10 mouse cellular contexts compared by ENCODE assay signal in the genomic region with DNA sequence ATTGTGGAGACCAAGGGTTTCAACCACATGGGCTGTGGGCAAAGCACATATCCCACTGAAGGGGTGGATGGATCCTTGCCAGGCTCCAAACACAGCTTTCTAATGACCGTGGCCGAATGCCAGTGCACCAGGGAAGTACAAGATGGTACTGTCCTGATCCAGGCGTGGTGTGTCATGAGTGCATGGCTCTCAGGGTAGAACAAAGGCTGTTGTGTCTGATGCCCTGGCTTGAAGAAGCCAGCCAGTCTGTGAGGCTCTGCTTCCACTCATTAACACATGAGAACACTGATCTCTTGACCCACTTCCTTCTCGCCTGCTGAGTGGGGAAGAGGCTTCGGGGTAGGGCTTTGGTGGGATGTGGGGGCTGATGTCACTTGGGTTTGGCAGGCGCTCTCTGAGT.
DNase-seq lines count a peak whose midpoint lies in the region; ATAC-seq and TF ChIP-seq lines count a peak whose summit lies in the region.
"Had no signal": no experiment of that assay in that cellular context is flagged by ENCODE, and none has a peak within 500 bp of the region (broad histone marks: within the 10 kb centered on the region; RNA-seq: fewer than 3 reads in every experiment).

No protein-coding gene starts in this region.

- H3K4me2 ChIP-seq in lung, postnatal 0 days (replicated peaks; ENCODE audit: low read depth, low read length): no peak overlapping the region
- H3K4me2 ChIP-seq in embryonic facial prominence, embryonic 15.5 days (replicated peaks): no peak overlapping the region
- no peak overlapping the region for H3K4me2 ChIP-seq in stomach, embryonic 16.5 days (ENCODE audit: low read depth, low read length)

- no peak overlapping the region for H3K27ac ChIP-seq in lung, postnatal 0 days (ENCODE audit: low read length)
- H3K27ac ChIP-seq in embryonic facial prominence, embryonic 15.5 days (replicated peaks): 0 out of 2 replicates have a peak overlapping the region, but pooled peaks have one; percentile 28
- no peak overlapping the region for H3K27ac ChIP-seq in stomach, embryonic 16.5 days (ENCODE audit: low read length)
- H3K27ac ChIP-seq: liver, embryonic 14.5 days had no signal

- no peaks in the 10 kb centered on the region for H3K4me1 ChIP-seq in lung, postnatal 0 days (ENCODE audit: insufficient read depth, low read depth, low read length)
- peaks cover 8% of the 10 kb centered on the region; the same call in 1 of the 2 replicates for H3K4me1 ChIP-seq in embryonic facial prominence, embryonic 15.5 days
- no peaks in the 10 kb centered on the region for H3K4me1 ChIP-seq in stomach, embryonic 16.5 days (ENCODE audit: control insufficient read depth, insufficient read depth, low read length)

- TF ChIP-seq CTCF in lung, postnatal 0 days (IDR thresholded peaks at IDR 0.05): no peak

- 55% methylated on average over 6 of the region's 6 CpGs for WGBS in lung, postnatal 0 days
- 39% methylated on average over 6 of the region's 6 CpGs for WGBS in embryonic facial prominence, embryonic 15.5 days
- 67% methylated on average over 6 of the region's 6 CpGs for WGBS in stomach, embryonic 16.5 days

- no peak overlapping the region for H3K4me3 ChIP-seq in lung, postnatal 0 days (ENCODE audit: low read depth, low read length)
- no peak overlapping the region for H3K4me3 ChIP-seq in embryonic facial prominence, embryonic 15.5 days (replicated peaks)
- no peak overlapping the region for H3K4me3 ChIP-seq in stomach, embryonic 16.5 days (replicated peaks; ENCODE audit: low read length)

- TF ChIP-seq EP300 in lung, postnatal 0 days (IDR thresholded peaks at IDR 0.05): no peak

- H3K27me3 ChIP-seq in lung, postnatal 0 days (replicated peaks; ENCODE audit: insufficient read depth, low read length): no peaks in the 10 kb centered on the region
- no peaks in the 10 kb centered on the region for H3K27me3 ChIP-seq in embryonic facial prominence, embryonic 15.5 days
- no peaks in the 10 kb centered on the region for H3K27me3 ChIP-seq in stomach, embryonic 16.5 days (ENCODE audit: control insufficient read depth, insufficient read depth, low read length)

- DNase-seq in lung, postnatal 4 days: peak; percentile 14 to 37
- DNase-seq in lung, postnatal 0 days (ENCODE audit: low spot score): no peak
- peak; percentile 19 to 40 for DNase-seq in layer of hippocampus, postnatal 36 days
- no peak for DNase-seq in kidney, postnatal 4 days
- DNase-seq: kidney, adult 9 months; thymus, adult 2 months had no signal

- no peak overlapping the region for H3K9ac ChIP-seq in lung, postnatal 0 days (replicated peaks; ENCODE audit: low read depth)
- no peak overlapping the region for H3K9ac ChIP-seq in embryonic facial prominence, embryonic 15.5 days
- no peak overlapping the region for H3K9ac ChIP-seq in stomach, embryonic 16.5 days (ENCODE audit: low read length)
- H3K9ac ChIP-seq: liver, embryonic 14.5 days had no signal

- no peaks in the 10 kb centered on the region for H3K9me3 ChIP-seq in lung, postnatal 0 days (ENCODE audit: low read length)
- no peaks in the 10 kb centered on the region for H3K9me3 ChIP-seq in embryonic facial prominence, embryonic 15.5 days (replicated peaks)
- H3K9me3 ChIP-seq in stomach, embryonic 16.5 days (replicated peaks; ENCODE audit: control insufficient read depth, low read length): no peaks in the 10 kb centered on the region

- H3K36me3 ChIP-seq in lung, postnatal 0 days (ENCODE audit: insufficient read depth, low read length): no peaks in the 10 kb centered on the region
- no peaks in the 10 kb centered on the region for H3K36me3 ChIP-seq in embryonic facial prominence, embryonic 15.5 days
- no peaks in the 10 kb centered on the region for H3K36me3 ChIP-seq in stomach, embryonic 16.5 days (ENCODE audit: control insufficient read depth, insufficient read depth, low read length)

- ATAC-seq in lung, postnatal 0 days: no peak
- ATAC-seq in embryonic facial prominence, embryonic 15.5 days (ENCODE audit: insufficient number of reproducible peaks, low FRiP score, low TSS enrichment, low read depth): peak; percentile 78
- ATAC-seq in stomach, embryonic 16.5 days (ENCODE audit: insufficient read depth, low FRiP score): peak; percentile 58; the same call in 1 of the 2 replicates
- no peak for ATAC-seq in granulocyte monocyte progenitor cell, adult 5-6 weeks (replicated peaks; ENCODE audit: poor library complexity, severe bottlenecking)

Comparison
In these comparisons a context has a peak if more than half of its experiments do, and no peak if none do; other contexts are left out.
1. DNase-seq: peak in lung, postnatal 4 days (2 of 2) and layer of hippocampus, postnatal 36 days (2 of 2); none in lung, postnatal 0 days (single experiment) and kidney, postnatal 4 days (0 of 2).
2. ATAC-seq: peak in embryonic facial prominence, embryonic 15.5 days (single experiment) and stomach, embryonic 16.5 days (single experiment); none in lung, postnatal 0 days (single experiment) and granulocyte monocyte progenitor cell, adult 5-6 weeks (single experiment).